Mouse (Mus musculus) liver, embryonic 11.5 days (tissue): ENCODE results near the gene Rex1bd. TPM values are rescaled to one million over a fixed set of nuclear protein-coding genes. Genes with fewer than 3 reads are reported as not detected.

Experiments
- ATAC-seq: fragments of 200-750 bp; cut with Nextera tagmentation; replicated peaks from 2 replicates; pipeline ENCODE4 v1.8.0; 2017; ENCODE audit warnings: moderate number of reproducible peaks, mild to moderate bottlenecking, moderate TSS enrichment, moderate library complexity; ENCODE audit not compliant: low FRiP score
- DNase-seq: peaks from one replicate; pipeline ENCODE4 v3.0.0-alpha.2; 2017; ENCODE audit warnings: low spot score
- H3K27ac ChIP-seq: fragments of 300-500 bp; sonication (generic); 2 replicates; pipeline ENCODE4 v1.5.1; 2014; ENCODE audit warnings: mild to moderate bottlenecking, low read depth, low read length, control low read depth
- H3K27me3 ChIP-seq: fragments of 300-500 bp; sonication (generic); replicated peaks from 2 replicates; pipeline ENCODE4 v1.6.1; 2014; ENCODE audit warnings: low read length, mixed read lengths; ENCODE audit not compliant: control insufficient read depth, insufficient read depth
- H3K36me3 ChIP-seq: fragments of 300-500 bp; sonication (generic); 2 replicates; pipeline ENCODE4 v1.6.1; 2014; ENCODE audit warnings: mild to moderate bottlenecking, low read length, moderate library complexity, mixed read lengths; ENCODE audit not compliant: control insufficient read depth, insufficient read depth
- H3K4me1 ChIP-seq: fragments of 300-500 bp; sonication (generic); replicated peaks from 2 replicates; pipeline ENCODE4 v1.6.1; 2014; ENCODE audit warnings: low read length, mixed read lengths; ENCODE audit not compliant: control insufficient read depth, insufficient read depth
- H3K4me2 ChIP-seq: fragments of 300-500 bp; sonication (generic); 2 replicates; pipeline ENCODE4 v1.6.1; 2014; ENCODE audit warnings: mild to moderate bottlenecking, control low read depth, moderate library complexity
- H3K4me3 ChIP-seq: fragments of 300-500 bp; sonication (generic); 2 replicates; pipeline ENCODE4 v1.5.1; 2014; ENCODE audit warnings: low read depth, low read length, control low read depth
- H3K9ac ChIP-seq: fragments of 300-500 bp; sonication (generic); 2 replicates; pipeline ENCODE4 v1.6.1; 2014; ENCODE audit warnings: low read depth, low read length, control low read depth
- H3K9me3 ChIP-seq: fragments of 300-500 bp; sonication (generic); 2 replicates; pipeline ENCODE4 v1.6.1; 2016; ENCODE audit warnings: low read length, inconsistent platforms, mixed read lengths; ENCODE audit not compliant: control insufficient read depth
- WGBS: fragments of 180-500 bp; shearing (Covaris S2); extraction: QIAGEN DNeasy Blood & Tissue Kit; methylation state at CpG from one replicate; pipeline ENCODE4 v1.1.7; 2014; 5-methylcytosine and 5-hydroxymethylcytosine counted together
- polyA plus RNA-seq: library from polyadenylated mRNA; unstranded; fragments of >200 nt; fragmentation: Nextera tagmentation; extraction: Ambion mirVana; gene quantifications from 2 replicates; pipeline ENCODE4 v1.2.1, GENCODE M21; 2014

Rex1bd gene
- polyA plus RNA-seq, 1 experiment from 2014 or later = 120 TPM

GRCm38 (mm10) chr8:70467229-70467725, 39.3 kb downstream of the Rex1bd start:
- Histone ChIP-seq H3K4me1 (peaks cover 27% of the 10 kb centered on the region), H3K9ac (no peak overlapping the region)
- no peak for ATAC-seq

GRCm38 (mm10) chr8:70466771-70467170, 39.8 kb downstream of the Rex1bd start:
- 73% methylated on average over 11 of the region's 11 CpGs for WGBS
- H3K27ac ChIP-seq = no peak overlapping the region
- no peaks in the 10 kb centered on the region; the same call in 1 of the 2 replicates for H3K36me3 ChIP-seq
- ATAC-seq (no peak), DNase-seq (no peak)
- H3K4me2 ChIP-seq = no peak overlapping the region
- H3K9me3 ChIP-seq = no peaks in the 10 kb centered on the region
- no peak overlapping the region for H3K4me3 ChIP-seq
- peaks cover 27% of the 10 kb centered on the region for H3K4me1 ChIP-seq
- H3K27me3 ChIP-seq = no peaks in the 10 kb centered on the region
- no peak overlapping the region for H3K9ac ChIP-seq

More at GRCm38 (mm10) chr8:70467229-70467725, 39.3 kb downstream of the Rex1bd start:
- no peak overlapping the region for H3K4me3 ChIP-seq
- no peaks in the 10 kb centered on the region for H3K9me3 ChIP-seq
- DNase-seq = no peak
- no peaks in the 10 kb centered on the region for H3K27me3 ChIP-seq
- no peak overlapping the region for H3K27ac ChIP-seq
- no peaks in the 10 kb centered on the region; the same call in 1 of the 2 replicates for H3K36me3 ChIP-seq
- no peak overlapping the region for H3K4me2 ChIP-seq
- 70% methylated on average over 5 of the region's 5 CpGs for WGBS

- Histone ChIP-seq H3K9ac (no peak overlapping the region), H3K27ac (no peak overlapping the region), H3K4me2 (no peak overlapping the region), H3K9me3 (no peaks in the 10 kb centered on the region), H3K4me3 (no peak overlapping the region), H3K27me3 (no peaks in the 10 kb centered on the region), H3K4me1 (peaks cover 27% of the 10 kb centered on the region), H3K36me3 (no peaks in the 10 kb centered on the region; the same call in 1 of the 2 replicates)
- 88% methylated on average over 4 of the region's 4 CpGs for whole genome bisulfite sequencing
- ATAC-seq (no peak), DNase-seq (no peak)
These were observed 40.2 kb downstream of the Rex1bd start for GRCm38 (mm10) chr8:70466305-70466704.

GRCm38 (mm10) chr8:70465701-70466100, 40.9 kb downstream of the Rex1bd start:
- no peak overlapping the region for H3K4me2 ChIP-seq
- no peak overlapping the region for H3K4me3 ChIP-seq
- 91% methylated on average over 4 of the region's 4 CpGs for WGBS
- H3K27ac ChIP-seq = no peak overlapping the region
- H3K9ac ChIP-seq = no peak overlapping the region
- H3K36me3 ChIP-seq = no peaks in the 10 kb centered on the region; the same call in 1 of the 2 replicates
- H3K4me1 ChIP-seq = peaks cover 27% of the 10 kb centered on the region
- no peaks in the 10 kb centered on the region for H3K9me3 ChIP-seq
- DNase-seq (no peak), ATAC-seq (no peak)
- H3K27me3 ChIP-seq = no peaks in the 10 kb centered on the region

- no peak overlapping the region for H3K4me2 ChIP-seq
- 86% methylated on average over 6 of the region's 6 CpGs for WGBS
- no peak overlapping the region for H3K4me3 ChIP-seq
- no peaks in the 10 kb centered on the region for H3K27me3 ChIP-seq
- H3K9ac ChIP-seq = no peak overlapping the region
- H3K27ac ChIP-seq = no peak overlapping the region
- ATAC-seq (no peak), DNase-seq (no peak)
- no peaks in the 10 kb centered on the region for H3K9me3 ChIP-seq
- peaks cover 15% of the 10 kb centered on the region for H3K4me1 ChIP-seq
- H3K36me3 ChIP-seq = peaks cover 2% of the 10 kb centered on the region; the same call in 1 of the 2 replicates
These were observed 42.4 kb downstream of the Rex1bd start for GRCm38 (mm10) chr8:70464162-70464561.

- DNase-seq (no peak), ATAC-seq (no peak)
- Histone ChIP-seq H3K36me3 (peaks cover 2% of the 10 kb centered on the region; the same call in 1 of the 2 replicates), H3K27me3 (no peaks in the 10 kb centered on the region), H3K9me3 (no peaks in the 10 kb centered on the region), H3K4me2 (no peak overlapping the region), H3K4me3 (no peak overlapping the region), H3K9ac (no peak overlapping the region), H3K4me1 (peaks cover 10% of the 10 kb centered on the region), H3K27ac (no peak overlapping the region)
- WGBS = 88% methylated on average over 4 of the region's 4 CpGs
These were observed 43.2 kb downstream of the Rex1bd start for GRCm38 (mm10) chr8:70463306-70463705.

GRCm38 (mm10) chr8:70462516-70462813, 44.1 kb downstream of the Rex1bd start:
- 94% methylated on average over 8 of the region's 8 CpGs for WGBS

GRCm38 (mm10) chr8:70461765-70462515, 44.6 kb downstream of the Rex1bd start:
- Histone ChIP-seq H3K4me2 (no peak overlapping the region), H3K4me3 (no peak overlapping the region), H3K27me3 (no peaks in the 10 kb centered on the region), H3K9me3 (no peaks in the 10 kb centered on the region), H3K4me1 (peaks cover 6% of the 10 kb centered on the region), H3K9ac (no peak overlapping the region), H3K36me3 (peaks cover 2% of the 10 kb centered on the region; the same call in 1 of the 2 replicates), H3K27ac (no peak overlapping the region)
- no peak for DNase-seq
- no peak for ATAC-seq
- 88% methylated on average over 16 of the region's 16 CpGs for WGBS

More at GRCm38 (mm10) chr8:70462516-70462813, 44.1 kb downstream of the Rex1bd start:
- Histone ChIP-seq H3K9ac (no peak overlapping the region), H3K36me3 (peaks cover 2% of the 10 kb centered on the region; the same call in 1 of the 2 replicates), H3K4me1 (peaks cover 10% of the 10 kb centered on the region), H3K4me3 (no peak overlapping the region), H3K9me3 (no peaks in the 10 kb centered on the region), H3K4me2 (no peak overlapping the region), H3K27ac (no peak overlapping the region), H3K27me3 (no peaks in the 10 kb centered on the region)
- no peak for ATAC-seq
- no peak for DNase-seq

- WGBS = 89% methylated on average over 9 of the region's 9 CpGs
- no peak for DNase-seq
These were observed 45.9 kb downstream of the Rex1bd start for GRCm38 (mm10) chr8:70460606-70461005.

More at GRCm38 (mm10) chr8:70460606-70461005, 45.9 kb downstream of the Rex1bd start:
- peaks cover 2% of the 10 kb centered on the region; the same call in 1 of the 2 replicates for H3K36me3 ChIP-seq
- no peak overlapping the region for H3K27ac ChIP-seq
- ATAC-seq = no peak
- H3K9me3 ChIP-seq = no peaks in the 10 kb centered on the region
- no peak overlapping the region for H3K9ac ChIP-seq
- H3K4me3 ChIP-seq = no peak overlapping the region
- no peaks in the 10 kb centered on the region; the same call in 1 of the 2 replicates for H3K4me1 ChIP-seq
- no peak overlapping the region for H3K4me2 ChIP-seq
- no peaks in the 10 kb centered on the region for H3K27me3 ChIP-seq
